In genomic region chr17:80786061-80786851, GRCm38 (mm10) we compare ENCODE assay signal across 12 mouse cellular contexts. TPM values are rescaled to one million over a fixed set of nuclear protein-coding genes. Genes with fewer than 3 reads are reported as not detected.
A peak's percentile ranks its signal among the peaks of the same experiment; 100 is the strongest.
DNase-seq lines count a peak whose midpoint lies in the region; ATAC-seq and TF ChIP-seq lines count a peak whose summit lies in the region.
"Had no signal": no experiment of that assay in that cellular context is flagged by ENCODE, and none has a peak within 500 bp of the region (broad histone marks: within the 10 kb centered on the region; RNA-seq: fewer than 3 reads in every experiment).

No protein-coding gene starts in this region.

- no peaks in the 10 kb centered on the region for H3K36me3 ChIP-seq in heart, embryonic 15.5 days
- no peaks in the 10 kb centered on the region for H3K36me3 ChIP-seq in ES-E14 (ENCODE audit: control insufficient read depth, insufficient read depth, low read length, poor library complexity, severe bottlenecking)
- no peaks in the 10 kb centered on the region for H3K36me3 ChIP-seq in lung, postnatal 0 days (ENCODE audit: insufficient read depth, low read length)
- no peaks in the 10 kb centered on the region for H3K36me3 ChIP-seq in forebrain, embryonic 16.5 days (ENCODE audit: control insufficient read depth, insufficient read depth)

- H3K27ac ChIP-seq in heart, embryonic 15.5 days = peak overlapping the region; percentile 40; the same call in 1 of the 2 replicates
- H3K27ac ChIP-seq in ES-E14 (ENCODE audit: insufficient read depth, low read depth, low read length, poor library complexity, severe bottlenecking) = peak overlapping the region; percentile 34; the same call in 1 of the 2 replicates
- peak overlapping the region; percentile 71 for H3K27ac ChIP-seq in lung, postnatal 0 days (ENCODE audit: low read length)
- H3K27ac ChIP-seq in forebrain, embryonic 16.5 days (ENCODE audit: low read length) = no peak overlapping the region

- H3K9ac ChIP-seq in heart, embryonic 15.5 days = no peak overlapping the region
- H3K9ac ChIP-seq in ES-E14 (ENCODE audit: insufficient read depth, low read depth, low read length, poor library complexity, severe bottlenecking) = no peak overlapping the region
- H3K9ac ChIP-seq in lung, postnatal 0 days (replicated peaks; ENCODE audit: low read depth) = no peak overlapping the region
- H3K9ac ChIP-seq in forebrain, embryonic 16.5 days (replicated peaks; ENCODE audit: low read depth, low read length) = no peak overlapping the region

- DNase-seq in heart, adult 11 months = no peak
- DNase-seq in ES-E14 (ENCODE audit: low read depth, low spot score) = no peak
- peak; percentile 84 for DNase-seq in kidney, adult 9 months
- peak; percentile 75 for DNase-seq in lung, postnatal 0 days (ENCODE audit: low spot score)
- DNase-seq in adrenal gland, adult 8-10 months = no peak
- DNase-seq: cerebellum, postnatal 25 days; gastrocnemius, postnatal 14 days; thymus, postnatal 4 days had no signal

- in situ Hi-C loops in ES-E14 (cut with MboI; ENCODE audit: low sequenced_read_pairs in 2 of 2, unreplicated experiment in 2 of 2) = no loop called here

- TF ChIP-seq EP300 in lung, postnatal 0 days (IDR thresholded peaks at IDR 0.05) = peak; percentile 89

- TF ChIP-seq CTCF in lung, postnatal 0 days (IDR thresholded peaks at IDR 0.05) = no peak

- no peaks in the 10 kb centered on the region for H3K9me3 ChIP-seq in heart, embryonic 15.5 days (replicated peaks)
- H3K9me3 ChIP-seq in ES-E14 (ENCODE audit: control insufficient read depth, insufficient read depth, low read depth, low read length) = no peaks in the 10 kb centered on the region
- no peaks in the 10 kb centered on the region for H3K9me3 ChIP-seq in lung, postnatal 0 days (ENCODE audit: low read length)
- H3K9me3 ChIP-seq in forebrain, embryonic 16.5 days (ENCODE audit: control insufficient read depth, low read length) = peaks cover 3% of the 10 kb centered on the region; the same call in 1 of the 2 replicates

- peak; percentile 59; the same call in 1 of the 2 replicates for ATAC-seq in heart, embryonic 15.5 days (replicated peaks; ENCODE audit: insufficient number of reproducible peaks, insufficient read depth, low FRiP score, low read depth)
- ATAC-seq in lung, postnatal 0 days = peak; percentile 69
- no peak for ATAC-seq in forebrain, embryonic 16.5 days
- ATAC-seq in granulocyte monocyte progenitor cell, adult 5-6 weeks (replicated peaks; ENCODE audit: poor library complexity, severe bottlenecking) = no peak

- H3K4me3 ChIP-seq in heart, embryonic 15.5 days = no peak overlapping the region
- H3K4me3 ChIP-seq in ES-E14 (ENCODE audit: insufficient read depth in 1 of 2, low read depth in 1 of 2, low read length in 2 of 2, poor library complexity in 1 of 2, severe bottlenecking in 1 of 2) = no peak overlapping the region
- H3K4me3 ChIP-seq in lung, postnatal 0 days (ENCODE audit: low read depth, low read length) = no peak overlapping the region
- H3K4me3 ChIP-seq in forebrain, embryonic 16.5 days (replicated peaks; ENCODE audit: low read length) = no peak overlapping the region
- H3K4me3 ChIP-seq: myocyte had no signal

- H3K27me3 ChIP-seq in heart, embryonic 15.5 days = no peaks in the 10 kb centered on the region
- no peaks in the 10 kb centered on the region for H3K27me3 ChIP-seq in lung, postnatal 0 days (replicated peaks; ENCODE audit: insufficient read depth, low read length)
- no peaks in the 10 kb centered on the region for H3K27me3 ChIP-seq in forebrain, embryonic 16.5 days (replicated peaks; ENCODE audit: control insufficient read depth, insufficient read depth, low read length)

- peaks cover 25% of the 10 kb centered on the region for H3K4me1 ChIP-seq in heart, embryonic 15.5 days (replicated peaks)
- H3K4me1 ChIP-seq in ES-E14 (ENCODE audit: control insufficient read depth in 2 of 2, insufficient read depth in 2 of 2, low read length in 2 of 2, poor library complexity in 1 of 2) = peaks cover 3 to 9% of the 10 kb centered on the region in 2 experiments
- H3K4me1 ChIP-seq in lung, postnatal 0 days (ENCODE audit: insufficient read depth, low read depth, low read length) = peaks cover 12% of the 10 kb centered on the region; the same call in 1 of the 2 replicates
- H3K4me1 ChIP-seq in forebrain, embryonic 16.5 days (replicated peaks; ENCODE audit: control insufficient read depth, insufficient read depth, low read length) = no peaks in the 10 kb centered on the region

- WGBS in heart, embryonic 15.5 days = 60% methylated on average over 8 of the region's 8 CpGs
- WGBS in lung, postnatal 0 days = 20% methylated on average over 8 of the region's 8 CpGs
- 87% methylated on average over 8 of the region's 8 CpGs for WGBS in forebrain, embryonic 16.5 days

- no peak overlapping the region for H3K4me2 ChIP-seq in heart, embryonic 15.5 days
- no peak overlapping the region for H3K4me2 ChIP-seq in lung, postnatal 0 days (replicated peaks; ENCODE audit: low read depth, low read length)
- no peak overlapping the region for H3K4me2 ChIP-seq in forebrain, embryonic 16.5 days (ENCODE audit: low read length)

TF ChIP-seq in ES-E14, 5 proteins besides CTCF, POLR2A, EP300 and RAD21:
- TF ChIP-seq HCFC1 (IDR thresholded peaks at IDR 0.05; ENCODE audit: borderline replicate concordance, insufficient read depth, low read length) (no peak), CHD2 (IDR thresholded peaks at IDR 0.05; ENCODE audit: low read depth, low read length) (no peak), ZNF384 (IDR thresholded peaks at IDR 0.05; ENCODE audit: low read depth, low read length) (no peak), MAFK (IDR thresholded peaks at IDR 0.05; ENCODE audit: insufficient read depth, low read depth, low read length) (peak; percentile 89), ZC3H11A (IDR thresholded peaks at IDR 0.05; ENCODE audit: borderline replicate concordance, low read depth, low read length) (no peak)

RNA-seq across cellular contexts. Expression of gene Map4k3, which starts 58.0 kb away (rescaled TPM):
- 17.9 and 19.1 TPM in 2 replicates for polyA plus RNA-seq in heart, embryonic 15.5 days (2015; fragmentation: Nextera tagmentation; extraction: Ambion mirVana)
- total RNA-seq in ES-E14 (2012; rRNA removed) = 22.3 and 24.1 TPM in 2 replicates
- polyA plus RNA-seq in lung, postnatal 0 days (2015; fragmentation: Nextera tagmentation; extraction: Ambion mirVana) = 37.5 and 44.2 TPM in 2 replicates
- 28.8 and 33.2 TPM in 2 replicates for polyA plus RNA-seq in forebrain, embryonic 16.5 days (2015; fragmentation: Nextera tagmentation; extraction: Ambion mirVana)
- 8.6 and 24.6 TPM in 2 replicates for total RNA-seq in granulocyte monocyte progenitor cell, adult 5-6 weeks (2014; fragmentation: Nextera tagmentation)
- total RNA-seq in granulocyte monocyte progenitor cell, adult 5-6 weeks (2017) = 4.0 and 6.1 TPM in 2 replicates
- total RNA-seq in adrenal gland, adult 8-10 months (2022) = 10 to 100 TPM; 41.2 to 71.9 (median 51.9) TPM

Comparison
In these comparisons a context has a peak if more than half of its experiments do, and no peak if none do; other contexts are left out.
1. ATAC-seq: peak in heart, embryonic 15.5 days (single experiment) and lung, postnatal 0 days (single experiment); none in forebrain, embryonic 16.5 days (single experiment) and granulocyte monocyte progenitor cell, adult 5-6 weeks (single experiment).
2. DNase-seq: peak in kidney, adult 9 months (single experiment) and lung, postnatal 0 days (single experiment); none in heart, adult 11 months (single experiment), ES-E14 (single experiment) and adrenal gland, adult 8-10 months (single experiment).